Mouse (Mus musculus): ENCODE results near the gene Afm.

- TF ChIP-seq CTCF (IDR thresholded peaks at IDR 0.05; ENCODE audit: low read depth) (no peak), EP300 (IDR thresholded peaks at IDR 0.05; ENCODE audit: low read depth) (no peak)
These were observed 52.5 kb downstream of the Afm start for GRCm38 (mm10) chr5:90571216-90571615.
